Mouse (Mus musculus) stomach, postnatal 0 days (tissue): ENCODE measurements around the gene Abcc6. TPM values are rescaled to one million over a fixed set of nuclear protein-coding genes. Genes with fewer than 3 reads are reported as not detected.
A peak's percentile ranks its signal among the peaks of the same experiment; 100 is the strongest.

Experiments
- ATAC-seq: fragments of 200-750 bp; cut with Nextera tagmentation; 2 replicates; pipeline ENCODE4 v1.8.0; 2017; ENCODE audit not compliant: low FRiP score, low TSS enrichment
- DNase-seq: peaks from one replicate; pipeline ENCODE4 v3.0.0-alpha.2; 2016; ENCODE audit warnings: low spot score
- H3K27ac ChIP-seq: fragments of 300-500 bp; sonication (generic); replicated peaks from 2 replicates; pipeline ENCODE4 v1.5.1; 2014; ENCODE audit warnings: mild to moderate bottlenecking, control low read depth
- H3K27me3 ChIP-seq: fragments of 300-500 bp; sonication (generic); 2 replicates; pipeline ENCODE4 v1.6.1; 2014; ENCODE audit warnings: low read length; ENCODE audit not compliant: control insufficient read depth, insufficient read depth
- H3K36me3 ChIP-seq: fragments of 300-500 bp; sonication (generic); 2 replicates; pipeline ENCODE4 v1.6.1; 2014; ENCODE audit warnings: low read length, mixed read lengths; ENCODE audit not compliant: control insufficient read depth, insufficient read depth
- H3K4me1 ChIP-seq: fragments of 300-500 bp; sonication (generic); replicated peaks from 2 replicates; pipeline ENCODE4 v1.6.1; 2014; ENCODE audit warnings: antibody characterized with exemption; ENCODE audit not compliant: control insufficient read depth, insufficient read depth
- H3K4me2 ChIP-seq: fragments of 300-500 bp; sonication (generic); replicated peaks from 2 replicates; pipeline ENCODE4 v1.6.1; 2014; ENCODE audit warnings: low read depth, mild to moderate bottlenecking, control low read depth, moderate library complexity
- H3K4me3 ChIP-seq: fragments of 300-500 bp; sonication (generic); 2 replicates; pipeline ENCODE4 v1.5.1; 2014; ENCODE audit warnings: low read depth, low read length, control low read depth
- H3K9ac ChIP-seq: fragments of 300-500 bp; sonication (generic); 2 replicates; pipeline ENCODE4 v1.6.1; 2014; ENCODE audit warnings: mild to moderate bottlenecking, low read length, control low read depth, mixed read lengths
- H3K9me3 ChIP-seq: fragments of 300-500 bp; sonication (generic); 2 replicates; pipeline ENCODE4 v1.6.1; 2016; ENCODE audit warnings: low read length; ENCODE audit not compliant: control insufficient read depth
- CTCF ChIP-seq: IDR thresholded peaks from 2 replicates; pipeline ENCODE4 v1.5.1; 2016; ENCODE audit warnings: antibody characterized with exemption, low read depth, mild to moderate bottlenecking, moderate library complexity
- EP300 ChIP-seq: optimal IDR thresholded peaks from 2 replicates; pipeline ENCODE3; 2016; ENCODE audit warnings: antibody characterized with exemption
- WGBS: fragments of 180-500 bp; shearing (Covaris S2); extraction: QIAGEN DNeasy Blood & Tissue Kit; methylation state at CpG from one replicate; pipeline ENCODE4 v1.1.7; 2014; 5-methylcytosine and 5-hydroxymethylcytosine counted together
- polyA plus RNA-seq: library from polyadenylated mRNA; unstranded; fragments of >200 nt; fragmentation: Nextera tagmentation; extraction: Ambion mirVana; gene quantifications from 2 replicates; pipeline ENCODE4 v1.2.1, GENCODE M21; 2015

Gene Abcc6
- polyA plus RNA-seq, 1 experiment from 2014 or later: 0.44 TPM

- DNase-seq (no peak), ATAC-seq (no peak; the same call in 1 of the 2 replicates)
- no peaks in the 10 kb centered on the region for H3K27me3 ChIP-seq
- H3K4me3 ChIP-seq: no peak overlapping the region
- H3K27ac ChIP-seq: no peak overlapping the region
- no peaks in the 10 kb centered on the region for H3K4me1 ChIP-seq
- TF ChIP-seq EP300 (no peak), CTCF (no peak)
- no peaks in the 10 kb centered on the region for H3K36me3 ChIP-seq
- WGBS: 17% methylated on average over 17 of the region's 23 CpGs
- no peak overlapping the region for H3K9ac ChIP-seq
- peak overlapping the region; percentile 15; the same call in 1 of the 2 replicates for H3K4me2 ChIP-seq
- H3K9me3 ChIP-seq: no peaks in the 10 kb centered on the region
These were observed 101.3 kb downstream of the Abcc6 start for GRCm38 (mm10) chr7:45928626-45929295.

GRCm38 (mm10) chr7:45924429-45924816, 105.7 kb downstream of the Abcc6 start:
- no peaks in the 10 kb centered on the region for H3K27me3 ChIP-seq
- TF ChIP-seq CTCF (peak; percentile 60), EP300 (no peak)
- ATAC-seq (no peak), DNase-seq (peak; percentile 48)
- H3K9ac ChIP-seq: no peak overlapping the region; the same call in 1 of the 2 replicates
- peak overlapping the region; percentile 95 for H3K27ac ChIP-seq
- no peaks in the 10 kb centered on the region for H3K9me3 ChIP-seq
- H3K4me3 ChIP-seq: peak overlapping the region; percentile 51
- 26% methylated on average over 14 of the region's 14 CpGs for WGBS
- H3K4me2 ChIP-seq: peak overlapping the region; percentile 56
- no peaks in the 10 kb centered on the region for H3K36me3 ChIP-seq
- peaks cover 8% of the 10 kb centered on the region; the same call in 1 of the 2 replicates for H3K4me1 ChIP-seq

- Histone ChIP-seq H3K4me2 (peak within 1 kb of the TSS; percentile 56), H3K9me3 (no peaks in the 10 kb centered on the region), H3K4me1 (peaks cover 8% of the 10 kb centered on the region; the same call in 1 of the 2 replicates), H3K4me3 (peak within 1 kb of the TSS; percentile 51), H3K36me3 (no peaks in the 10 kb centered on the region), H3K9ac (peak within 1 kb of the TSS; percentile 59), H3K27ac (peak within 1 kb of the TSS; percentile 95), H3K27me3 (no peaks in the 10 kb centered on the region)
- ATAC-seq: peak; percentile 78
- TF ChIP-seq CTCF (no peak), EP300 (no peak)
- WGBS: 11% methylated on average over 24 of the region's 24 CpGs
- DNase-seq: peak; percentile 80
These were observed 106.2 kb downstream of the Abcc6 start, which contains the start of gene Ccdc114 for GRCm38 (mm10) chr7:45923762-45924428. Ccdc114 (plus strand) TSS chr7:45924072.

- no peaks in the 10 kb centered on the region for H3K36me3 ChIP-seq
- ATAC-seq (peak; percentile 93), DNase-seq (peak; percentile 96)
- no peak for TF ChIP-seq CTCF
- no peak for TF ChIP-seq EP300
- no peaks in the 10 kb centered on the region for H3K9me3 ChIP-seq
- H3K4me1 ChIP-seq: peaks cover 8% of the 10 kb centered on the region; the same call in 1 of the 2 replicates
- peak overlapping the region; percentile 95 for H3K27ac ChIP-seq
- WGBS: under 1% methylated on average over 37 of the region's 37 CpGs
- peak overlapping the region; percentile 51 for H3K4me3 ChIP-seq
- peak overlapping the region; percentile 59 for H3K9ac ChIP-seq
- H3K27me3 ChIP-seq: no peaks in the 10 kb centered on the region
- peak overlapping the region; percentile 56 for H3K4me2 ChIP-seq
These were observed 107.0 kb downstream of the Abcc6 start for GRCm38 (mm10) chr7:45922928-45923761.

- peak overlapping the region; percentile 43 for H3K9ac ChIP-seq
- no peak overlapping the region for H3K4me2 ChIP-seq
- peaks cover 12% of the 10 kb centered on the region for H3K4me1 ChIP-seq
- 74% methylated on average over 12 of the region's 12 CpGs for WGBS
- H3K9me3 ChIP-seq: no peaks in the 10 kb centered on the region
- DNase-seq (no peak), ATAC-seq (no peak)
- H3K27ac ChIP-seq: peak overlapping the region; percentile 95
- no peaks in the 10 kb centered on the region for H3K27me3 ChIP-seq
- no peak overlapping the region for H3K4me3 ChIP-seq
- TF ChIP-seq CTCF (no peak), EP300 (no peak)
- no peaks in the 10 kb centered on the region; the same call in 1 of the 2 replicates for H3K36me3 ChIP-seq
These were observed 108.0 kb downstream of the Abcc6 start for GRCm38 (mm10) chr7:45921950-45922600.
